Mouse (Mus musculus) kidney, postnatal 0 days (tissue): Measurements from ENCODE around the gene Svopl. TPM values are rescaled to one million over a fixed set of nuclear protein-coding genes. Genes with fewer than 3 reads are reported as not detected.

Source experiments
- ATAC-seq: fragments of 200-750 bp; cut with Nextera tagmentation; replicated peaks from 2 replicates; pipeline ENCODE4 v1.8.0; 2017; ENCODE audit warnings: low read depth, moderate number of reproducible peaks, moderate TSS enrichment, moderate library complexity; ENCODE audit not compliant: low FRiP score
- DNase-seq: peaks from one replicate; pipeline ENCODE4 v3.0.0-alpha.2; 2016; ENCODE audit warnings: low spot score
- H3K27ac ChIP-seq: fragments of 300-500 bp; sonication (generic); 2 replicates; pipeline ENCODE4 v1.5.1; 2014; ENCODE audit warnings: mild to moderate bottlenecking
- H3K27me3 ChIP-seq: fragments of 300-500 bp; sonication (generic); 2 replicates; pipeline ENCODE4 v1.6.1; 2014; ENCODE audit warnings: low read length, mixed read lengths; ENCODE audit not compliant: insufficient read depth
- H3K36me3 ChIP-seq: fragments of 300-500 bp; sonication (generic); 2 replicates; pipeline ENCODE4 v1.6.1; 2014; ENCODE audit warnings: low read length, mixed read lengths; ENCODE audit not compliant: insufficient read depth
- H3K4me1 ChIP-seq: fragments of 300-500 bp; sonication (generic); replicated peaks from 2 replicates; pipeline ENCODE4 v1.6.1; 2014; ENCODE audit warnings: antibody characterized with exemption, low read length, mixed read lengths; ENCODE audit not compliant: insufficient read depth
- H3K4me2 ChIP-seq: fragments of 300-500 bp; sonication (generic); 2 replicates; pipeline ENCODE4 v1.6.1; 2014; ENCODE audit warnings: mild to moderate bottlenecking, low read length, moderate library complexity, mixed read lengths
- H3K4me3 ChIP-seq: fragments of 300-500 bp; sonication (generic); replicated peaks from 2 replicates; pipeline ENCODE4 v1.5.1; 2014; ENCODE audit warnings: low read depth, low read length
- H3K9ac ChIP-seq: fragments of 300-500 bp; sonication (generic); 2 replicates; pipeline ENCODE4 v1.6.1; 2014; ENCODE audit warnings: low read depth, low read length
- H3K9me3 ChIP-seq: fragments of 300-500 bp; sonication (generic); replicated peaks from 2 replicates; pipeline ENCODE4 v1.6.1; 2016; ENCODE audit warnings: low read length, inconsistent platforms, mixed read lengths
- CTCF ChIP-seq: IDR thresholded peaks from 2 replicates; pipeline ENCODE4 v1.5.1; 2016; ENCODE audit warnings: antibody characterized with exemption, low read depth, mild to moderate bottlenecking, moderate library complexity
- WGBS: fragments of 180-500 bp; shearing (Covaris S2); extraction: QIAGEN DNeasy Blood & Tissue Kit; methylation state at CpG from one replicate; pipeline ENCODE4 v1.1.7; 2014; 5-methylcytosine and 5-hydroxymethylcytosine counted together
- polyA plus RNA-seq: library from polyadenylated mRNA; unstranded; fragments of >200 nt; fragmentation: Nextera tagmentation; extraction: Ambion mirVana; gene quantifications from 2 replicates; pipeline ENCODE4 v1.2.1, GENCODE M21; 2015

Svopl gene
- polyA plus RNA-seq, 1 experiment from 2014 or later, result 16.8 TPM

GRCm38 (mm10) chr6:38048003-38048402, 1.2 kb upstream of the Svopl start:
- DNase-seq (no peak), ATAC-seq (peak; percentile 34; the same call in 1 of the 2 replicates)

DNA sequence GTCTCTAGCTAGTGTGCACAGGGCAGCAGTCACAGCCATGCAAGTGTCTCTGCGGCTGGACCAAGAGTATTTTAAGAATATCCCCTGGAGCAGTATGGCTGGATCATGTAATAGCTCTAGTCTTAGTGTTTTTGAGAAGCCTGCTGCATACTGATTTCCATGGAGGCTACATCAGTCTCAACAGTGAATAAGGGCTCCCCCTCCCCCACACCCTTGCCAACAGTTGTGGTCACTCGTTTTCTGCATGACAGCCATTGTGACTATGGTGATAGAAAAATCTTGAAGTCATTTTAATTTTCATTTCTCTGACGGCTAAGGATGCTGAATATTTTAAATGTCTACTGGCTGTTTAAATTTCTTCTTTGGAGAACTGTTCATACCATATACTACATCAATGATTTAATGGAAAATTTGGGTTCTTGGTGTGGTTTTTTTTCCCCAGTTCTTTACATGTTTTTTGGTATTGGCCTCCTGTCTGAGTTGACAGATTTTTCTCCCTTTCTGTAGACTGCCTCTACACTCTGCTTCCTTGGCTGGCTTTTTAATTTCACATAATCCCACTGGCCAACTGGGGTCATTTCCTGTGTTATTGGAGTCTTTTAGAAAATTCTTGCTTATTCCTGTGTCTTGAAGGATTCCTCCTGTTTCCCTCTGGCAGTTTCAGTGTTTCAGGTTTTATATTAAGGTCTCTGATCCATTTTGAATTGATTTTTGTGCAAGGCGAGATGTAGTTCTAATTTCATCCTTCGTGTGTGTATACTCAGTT, 13.8 kb downstream of the Svopl start:
- no peak for TF ChIP-seq CTCF
- no peaks in the 10 kb centered on the region for H3K27me3 ChIP-seq
- DNase-seq, result peak; percentile 85
- no peak overlapping the region for H3K4me3 ChIP-seq
- H3K27ac ChIP-seq, result peak overlapping the region; percentile 71
- WGBS, result 48% methylated on average over 5 of the region's 5 CpGs
- no peak overlapping the region for H3K4me2 ChIP-seq
- H3K9me3 ChIP-seq, result no peaks in the 10 kb centered on the region
- H3K4me1 ChIP-seq, result peaks cover 12% of the 10 kb centered on the region
- no peak for ATAC-seq
- no peaks in the 10 kb centered on the region for H3K36me3 ChIP-seq
- H3K9ac ChIP-seq, result no peak overlapping the region

More at GRCm38 (mm10) chr6:38048003-38048402, 1.2 kb upstream of the Svopl start:
- no peak overlapping the region for H3K4me2 ChIP-seq
- H3K27me3 ChIP-seq, result no peaks in the 10 kb centered on the region
- H3K27ac ChIP-seq, result peak overlapping the region; percentile 77
- no peaks in the 10 kb centered on the region for H3K9me3 ChIP-seq
- no peaks in the 10 kb centered on the region for H3K36me3 ChIP-seq
- 66% methylated on average over 4 of the region's 4 CpGs for WGBS
- TF ChIP-seq CTCF, result no peak
- H3K4me1 ChIP-seq, result peaks cover 10% of the 10 kb centered on the region
- no peak overlapping the region for H3K9ac ChIP-seq
- no peak overlapping the region for H3K4me3 ChIP-seq

- Histone ChIP-seq H3K9ac (no peak overlapping the region), H3K36me3 (no peaks in the 10 kb centered on the region), H3K9me3 (no peaks in the 10 kb centered on the region), H3K4me1 (peaks cover 12% of the 10 kb centered on the region), H3K4me3 (no peak overlapping the region), H3K4me2 (no peak overlapping the region), H3K27me3 (no peaks in the 10 kb centered on the region), H3K27ac (peak overlapping the region; percentile 71)
- ATAC-seq, result no peak
- 30% methylated on average over 7 of the region's 7 CpGs for WGBS
- DNase-seq, result peak; percentile 71
- no peak for TF ChIP-seq CTCF
Measured at GRCm38 (mm10) chr6:38031924-38032540, 14.8 kb downstream of the Svopl start.

DNA sequence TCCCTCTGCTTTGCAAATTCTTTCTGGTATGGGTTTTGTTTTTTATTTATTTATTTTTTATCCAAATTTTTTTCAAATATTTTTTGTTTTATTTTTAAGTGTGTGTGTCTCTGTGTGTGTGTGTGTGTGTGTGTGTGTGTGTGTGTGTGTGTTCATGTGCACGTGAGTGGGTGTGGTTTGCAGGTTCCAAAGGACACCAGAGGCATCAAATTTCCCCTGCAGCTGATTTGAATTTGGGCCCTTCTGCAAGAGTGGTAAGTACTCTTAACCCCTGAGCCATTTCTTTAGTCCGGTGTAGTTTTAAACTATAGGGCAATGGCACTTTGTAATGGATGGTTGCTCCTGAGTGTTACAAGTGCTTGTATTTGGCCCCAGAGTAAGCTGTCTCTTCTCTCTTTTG, 18.6 kb downstream of the Svopl start:
- H3K9me3 ChIP-seq, result no peaks in the 10 kb centered on the region
- no peaks in the 10 kb centered on the region for H3K27me3 ChIP-seq
- H3K4me1 ChIP-seq, result peaks cover 16% of the 10 kb centered on the region
- DNase-seq, result no peak
- no peak for TF ChIP-seq CTCF
- H3K9ac ChIP-seq, result no peak overlapping the region
- WGBS, result 18% methylated on average over 2 of the region's 2 CpGs
- H3K36me3 ChIP-seq, result no peaks in the 10 kb centered on the region
- no peak overlapping the region for H3K4me2 ChIP-seq
- H3K4me3 ChIP-seq, result no peak overlapping the region
- no peak for ATAC-seq
- no peak overlapping the region for H3K27ac ChIP-seq

DNA sequence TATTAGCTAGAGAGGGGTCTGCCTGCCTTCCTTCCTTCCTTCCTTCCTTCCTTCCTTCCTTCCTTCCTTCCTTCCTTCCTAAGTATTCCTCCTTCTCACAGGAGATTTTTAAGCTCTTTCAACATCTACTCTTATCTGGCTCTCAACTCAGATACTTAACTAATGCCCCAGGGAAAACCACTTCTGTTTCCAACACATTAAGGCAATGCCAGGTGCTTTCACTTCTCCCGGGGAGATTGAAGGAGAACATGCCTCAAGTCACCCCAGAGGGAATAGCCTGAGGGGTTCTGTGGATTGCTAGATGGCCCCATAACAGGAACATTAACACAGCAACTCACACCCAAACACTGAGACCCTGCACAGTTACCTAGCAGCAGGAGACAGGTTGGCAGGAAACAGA, 19.0 kb downstream of the Svopl start:
- H3K27me3 ChIP-seq, result no peaks in the 10 kb centered on the region
- no peak overlapping the region for H3K4me2 ChIP-seq
- peaks cover 15% of the 10 kb centered on the region for H3K4me1 ChIP-seq
- H3K9me3 ChIP-seq, result no peaks in the 10 kb centered on the region
- WGBS, result 45% methylated on average over 1 of the region's 1 CpGs
- no peak for DNase-seq
- H3K27ac ChIP-seq, result no peak overlapping the region
- no peak overlapping the region for H3K9ac ChIP-seq
- TF ChIP-seq CTCF, result no peak
- no peak overlapping the region for H3K4me3 ChIP-seq
- ATAC-seq, result no peak
- no peaks in the 10 kb centered on the region for H3K36me3 ChIP-seq

DNA sequence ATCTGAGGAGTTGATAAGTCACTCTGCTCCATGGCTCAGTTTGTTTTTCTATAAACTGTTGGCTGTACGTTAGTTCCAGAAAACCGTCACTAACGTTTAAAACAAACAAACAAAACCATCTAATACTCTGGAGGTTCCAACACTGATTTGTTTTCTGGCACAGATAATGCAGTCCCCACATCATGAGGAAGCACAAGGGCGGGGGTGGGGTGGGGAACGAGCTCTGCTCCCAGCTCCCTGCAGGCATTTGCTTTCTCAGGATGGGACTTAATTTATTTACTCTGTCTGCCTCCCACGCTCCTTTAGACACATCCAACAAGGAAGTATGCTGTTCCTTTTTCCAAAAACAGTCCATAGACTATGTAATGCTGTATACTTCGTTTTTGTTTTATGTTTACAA, 23.5 kb downstream of the Svopl start:
- no peak overlapping the region for H3K9ac ChIP-seq
- H3K36me3 ChIP-seq, result no peaks in the 10 kb centered on the region
- 0 out of 2 replicates have a peak, but pooled peaks have one; percentile 36 for ATAC-seq
- 18% methylated on average over 7 of the region's 7 CpGs for WGBS
- no peaks in the 10 kb centered on the region for H3K9me3 ChIP-seq
- no peak for TF ChIP-seq CTCF
- peak; percentile 89 for DNase-seq
- H3K27me3 ChIP-seq, result no peaks in the 10 kb centered on the region
- H3K4me2 ChIP-seq, result no peak overlapping the region; the same call in 1 of the 2 replicates
- H3K4me3 ChIP-seq, result no peak overlapping the region
- peak overlapping the region; percentile 72; the same call in 1 of the 2 replicates for H3K27ac ChIP-seq
- 0 out of 2 replicates have a peak, but pooled peaks cover 4% of the 10 kb centered on the region for H3K4me1 ChIP-seq
